Mouse (Mus musculus) embryonic facial prominence, embryonic 12.5 days (tissue): ENCODE results near the gene Zcchc13. TPM values are rescaled to one million over a fixed set of nuclear protein-coding genes. Genes with fewer than 3 reads are reported as not detected.

Source experiments
- ATAC-seq: fragments of 200-750 bp; cut with Nextera tagmentation; 2 replicates; pipeline ENCODE4 v1.8.0; 2017; ENCODE audit not compliant: insufficient number of reproducible peaks, insufficient read depth, low FRiP score, low TSS enrichment
- H3K27ac ChIP-seq: fragments of 300-500 bp; sonication (generic); 2 replicates; pipeline ENCODE4 v1.5.1; 2016; ENCODE audit warnings: mild to moderate bottlenecking
- H3K27me3 ChIP-seq: fragments of 300-500 bp; sonication (generic); 2 replicates; pipeline ENCODE4 v1.6.1; 2016; ENCODE audit warnings: mild to moderate bottlenecking, moderate library complexity
- H3K36me3 ChIP-seq: fragments of 300-500 bp; sonication (generic); 2 replicates; pipeline ENCODE4 v1.6.1; 2016; ENCODE audit warnings: mild to moderate bottlenecking
- H3K4me1 ChIP-seq: fragments of 300-500 bp; sonication (generic); 2 replicates; pipeline ENCODE4 v1.6.1; 2016
- H3K4me2 ChIP-seq: fragments of 300-500 bp; sonication (generic); replicated peaks from 2 replicates; pipeline ENCODE4 v1.6.1; 2016; ENCODE audit warnings: mild to moderate bottlenecking, moderate library complexity
- H3K4me3 ChIP-seq: fragments of 300-500 bp; sonication (generic); 2 replicates; pipeline ENCODE4 v1.5.1; 2016; ENCODE audit warnings: mild to moderate bottlenecking
- H3K9ac ChIP-seq: fragments of 300-500 bp; sonication (generic); 2 replicates; pipeline ENCODE4 v1.6.1; 2016; ENCODE audit warnings: mild to moderate bottlenecking, moderate library complexity
- H3K9me3 ChIP-seq: fragments of 300-500 bp; sonication (generic); 2 replicates; pipeline ENCODE4 v1.6.1; 2016; ENCODE audit warnings: mild to moderate bottlenecking, moderate library complexity
- WGBS: fragments of 180-500 bp; shearing (Covaris S2); methylation state at CpG from one replicate; pipeline ENCODE4 v1.1.7; 2016; 5-methylcytosine and 5-hydroxymethylcytosine counted together
- polyA plus RNA-seq: library from polyadenylated mRNA; unstranded; fragments of >200 nt; fragmentation: Nextera tagmentation; extraction: Ambion mirVana; gene quantifications from 2 replicates; pipeline ENCODE4 v1.2.1, GENCODE M21; 2016

Zcchc13 gene
- polyA plus RNA-seq, 1 experiment from 2014 or later, result not detected

DNA sequence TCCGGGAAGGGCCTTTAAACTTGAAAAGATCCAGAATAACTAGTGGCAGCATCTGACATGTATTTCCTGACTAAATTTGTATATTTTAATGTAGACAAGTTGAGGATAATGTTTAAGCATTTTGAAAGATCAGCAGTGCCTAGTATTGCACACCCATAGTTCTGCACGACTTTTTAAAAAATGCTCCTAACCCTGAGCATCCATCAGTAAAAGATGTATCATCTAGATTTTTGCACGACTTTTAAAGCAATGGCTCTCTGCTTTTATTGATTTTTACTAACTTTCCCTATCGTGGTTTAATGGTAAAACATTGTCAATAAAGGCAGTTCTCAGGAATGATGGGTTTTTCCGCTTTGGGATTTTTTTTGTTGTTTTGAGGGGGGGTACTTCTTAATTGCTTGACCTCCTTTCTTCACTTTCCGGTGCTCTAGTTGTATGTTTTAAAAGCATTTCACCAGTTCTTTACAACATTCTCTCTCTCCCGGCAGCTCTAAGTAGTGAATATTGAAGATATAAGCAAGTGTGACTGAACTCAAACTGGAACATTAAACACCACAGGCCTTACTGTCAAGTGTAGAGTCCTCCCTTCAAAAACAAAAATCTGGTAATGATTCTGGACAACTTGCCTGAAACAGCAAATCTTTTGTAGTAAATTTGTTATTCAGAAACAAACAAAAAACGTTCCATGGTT is 12.8 kb upstream of the Zcchc13 start:
- peak overlapping the region; percentile 38 for H3K4me3 ChIP-seq
- peak overlapping the region; percentile 92 for H3K27ac ChIP-seq
- peak overlapping the region; percentile 49 for H3K9ac ChIP-seq
- no peak for ATAC-seq
- no peaks in the 10 kb centered on the region for H3K27me3 ChIP-seq
- peaks cover 14% of the 10 kb centered on the region; the same call in 1 of the 2 replicates for H3K36me3 ChIP-seq
- no peaks in the 10 kb centered on the region for H3K9me3 ChIP-seq
- WGBS, result 21% methylated on average over 8 of the region's 8 CpGs
- no peaks in the 10 kb centered on the region for H3K4me1 ChIP-seq
- peak overlapping the region; percentile 57 for H3K4me2 ChIP-seq

DNA sequence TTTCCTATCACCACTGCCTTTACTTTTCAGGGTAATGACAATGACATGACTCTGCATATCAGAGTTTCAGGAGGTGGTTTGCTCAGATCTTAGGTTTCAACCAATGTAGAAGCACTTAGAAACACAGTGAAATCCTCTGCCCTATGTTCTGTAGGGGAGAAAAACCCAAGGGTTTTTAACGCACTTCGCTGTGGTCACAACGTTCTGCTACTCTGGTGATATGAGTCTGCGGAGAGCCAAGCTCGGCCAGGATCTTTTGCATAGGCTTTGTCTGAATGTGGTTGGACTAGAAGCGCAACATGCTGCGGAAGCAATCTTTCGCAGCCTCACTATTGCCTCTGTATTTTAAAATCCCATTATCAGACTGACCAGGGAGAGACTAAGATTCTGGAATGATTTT is 8.6 kb upstream of the Zcchc13 start:
- H3K36me3 ChIP-seq, result no peaks in the 10 kb centered on the region
- H3K4me3 ChIP-seq, result peak overlapping the region; percentile 38
- H3K27me3 ChIP-seq, result no peaks in the 10 kb centered on the region
- peak overlapping the region; percentile 67 for H3K9ac ChIP-seq
- H3K9me3 ChIP-seq, result no peaks in the 10 kb centered on the region
- ATAC-seq, result no peak
- 14% methylated on average over 8 of the region's 8 CpGs for WGBS
- H3K27ac ChIP-seq, result peak overlapping the region; percentile 90
- peak overlapping the region; percentile 58 for H3K4me2 ChIP-seq
- H3K4me1 ChIP-seq, result no peaks in the 10 kb centered on the region

DNA sequence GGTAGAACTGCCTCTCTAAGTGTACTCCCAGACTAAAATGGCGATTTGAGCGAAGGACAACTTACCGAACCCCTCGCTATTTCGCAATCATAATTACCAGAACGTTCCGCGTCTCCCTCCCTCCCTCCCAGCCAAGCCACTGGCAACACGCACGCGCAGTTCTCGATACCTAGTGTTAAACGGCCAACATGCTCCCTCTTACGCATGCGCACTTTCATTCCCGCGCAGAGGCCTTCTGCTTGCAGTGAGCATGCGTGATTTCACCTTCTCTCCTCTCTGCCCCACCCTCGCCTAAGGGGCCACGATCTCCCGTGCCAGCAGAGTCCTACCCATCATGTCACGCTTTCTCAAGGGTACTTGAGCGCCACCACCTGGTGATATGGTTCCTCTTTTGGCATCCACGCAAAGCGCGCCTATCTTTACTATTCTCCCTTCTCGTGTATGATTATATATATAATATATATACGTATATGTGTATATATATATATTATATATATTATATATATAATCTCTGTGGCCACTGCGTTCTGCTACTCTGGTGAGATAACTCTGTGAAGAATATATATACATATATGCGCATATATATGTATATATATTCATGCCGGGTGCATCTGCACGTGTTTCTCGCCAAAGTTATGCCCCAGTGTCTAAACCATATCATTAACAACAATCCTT is 8.0 kb upstream of the Zcchc13 start:
- no peaks in the 10 kb centered on the region for H3K9me3 ChIP-seq
- H3K4me3 ChIP-seq, result peak overlapping the region; percentile 49
- peak overlapping the region; percentile 67 for H3K9ac ChIP-seq
- ATAC-seq, result peak; percentile 92
- under 1% methylated on average over 33 of the region's 33 CpGs for WGBS
- peak overlapping the region; percentile 90 for H3K27ac ChIP-seq
- peak overlapping the region; percentile 58 for H3K4me2 ChIP-seq
- no peaks in the 10 kb centered on the region for H3K4me1 ChIP-seq
- H3K36me3 ChIP-seq, result no peaks in the 10 kb centered on the region
- H3K27me3 ChIP-seq, result no peaks in the 10 kb centered on the region

DNA sequence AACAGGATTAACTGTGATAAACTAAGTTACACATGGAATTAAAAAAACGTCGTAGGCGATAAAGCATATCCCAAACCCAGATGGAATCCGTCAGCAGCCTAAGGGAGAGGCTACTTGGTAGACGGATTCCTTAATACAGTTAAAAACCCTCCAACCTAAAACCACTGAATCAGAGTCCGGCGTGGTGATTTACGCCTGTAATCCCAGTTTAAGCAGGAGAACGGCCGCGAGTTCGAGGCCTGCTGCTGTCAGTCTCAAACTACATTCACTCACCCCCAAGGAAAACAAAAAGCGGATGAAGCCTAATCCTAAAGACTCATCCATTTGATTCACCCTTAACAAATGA is 7.5 kb upstream of the Zcchc13 start:
- Histone ChIP-seq H3K9me3 (no peaks in the 10 kb centered on the region), H3K4me3 (peak overlapping the region; percentile 49), H3K4me2 (peak overlapping the region; percentile 58), H3K4me1 (no peaks in the 10 kb centered on the region), H3K27me3 (no peaks in the 10 kb centered on the region), H3K27ac (peak overlapping the region; percentile 30; the same call in 1 of the 2 replicates), H3K9ac (peak overlapping the region; percentile 56; the same call in 1 of the 2 replicates), H3K36me3 (no peaks in the 10 kb centered on the region)
- ATAC-seq, result no peak
- WGBS, result 4% methylated on average over 13 of the region's 13 CpGs

DNA sequence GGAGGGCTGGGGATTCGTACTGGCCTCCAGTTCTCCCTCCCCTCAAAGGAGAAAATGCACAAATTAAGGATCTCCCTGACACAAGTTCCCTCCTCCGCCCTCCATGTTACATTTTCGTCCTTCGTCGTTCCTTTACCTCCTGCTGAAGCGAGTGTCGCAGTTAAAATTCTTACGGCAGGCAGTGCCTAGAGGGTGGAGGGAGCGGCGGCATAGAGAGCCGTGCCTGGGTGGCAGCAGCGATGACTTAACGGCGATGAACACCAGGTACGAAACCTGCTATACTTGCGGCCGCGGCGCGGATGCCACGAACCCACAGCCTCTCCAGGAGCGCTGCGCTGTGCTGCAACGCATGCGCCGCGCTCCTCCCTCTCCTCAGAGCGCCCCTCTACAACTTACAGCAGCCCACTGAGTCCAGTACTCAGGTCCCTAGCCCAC is 7.0 kb upstream of the Zcchc13 start:
- H3K9ac ChIP-seq, result peak overlapping the region; percentile 56
- ATAC-seq, result peak; percentile 30; the same call in 1 of the 2 replicates
- peak overlapping the region; percentile 49 for H3K4me3 ChIP-seq
- no peaks in the 10 kb centered on the region for H3K27me3 ChIP-seq
- H3K27ac ChIP-seq, result peak overlapping the region; percentile 63; the same call in 1 of the 2 replicates
- WGBS, result under 1% methylated on average over 28 of the region's 28 CpGs
- peak overlapping the region; percentile 58 for H3K4me2 ChIP-seq
- H3K9me3 ChIP-seq, result no peaks in the 10 kb centered on the region
- no peaks in the 10 kb centered on the region for H3K4me1 ChIP-seq
- H3K36me3 ChIP-seq, result no peaks in the 10 kb centered on the region

DNA sequence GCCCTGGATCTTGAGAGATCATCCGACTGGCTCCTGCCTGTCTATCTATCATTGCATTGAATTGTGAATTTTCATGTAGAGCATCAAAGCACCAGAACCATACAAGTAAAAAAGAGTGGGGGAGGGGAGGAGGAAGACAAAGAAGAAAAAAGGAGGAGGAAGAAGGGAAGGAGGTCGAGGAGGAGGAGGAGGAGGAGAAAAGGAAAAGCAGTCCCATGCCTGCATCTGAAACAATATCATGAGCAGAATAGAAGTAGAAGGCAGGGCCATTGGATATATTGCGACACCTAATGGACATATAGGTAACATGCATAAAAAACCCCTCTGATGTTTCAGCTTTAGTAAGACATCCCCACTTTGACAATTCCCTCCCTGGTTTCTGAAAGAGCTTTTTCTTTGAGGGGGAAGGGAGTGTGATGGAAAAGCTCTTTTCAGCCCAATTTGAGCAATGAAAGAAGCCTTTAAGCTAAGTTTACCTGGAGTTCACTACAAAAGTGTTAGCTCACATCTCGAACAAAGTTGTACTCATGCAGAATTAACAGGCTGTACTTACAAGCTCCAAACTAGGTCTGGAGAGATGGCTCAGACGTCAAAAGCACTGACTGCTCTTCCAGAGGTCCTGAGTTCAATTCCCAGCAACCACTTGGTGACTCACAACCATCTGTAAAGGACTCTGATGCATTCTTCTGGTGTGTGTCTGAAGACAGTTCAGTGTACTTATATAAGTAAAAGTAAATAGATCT is 5.8 kb upstream of the Zcchc13 start:
- no peak overlapping the region for H3K9ac ChIP-seq

DNA sequence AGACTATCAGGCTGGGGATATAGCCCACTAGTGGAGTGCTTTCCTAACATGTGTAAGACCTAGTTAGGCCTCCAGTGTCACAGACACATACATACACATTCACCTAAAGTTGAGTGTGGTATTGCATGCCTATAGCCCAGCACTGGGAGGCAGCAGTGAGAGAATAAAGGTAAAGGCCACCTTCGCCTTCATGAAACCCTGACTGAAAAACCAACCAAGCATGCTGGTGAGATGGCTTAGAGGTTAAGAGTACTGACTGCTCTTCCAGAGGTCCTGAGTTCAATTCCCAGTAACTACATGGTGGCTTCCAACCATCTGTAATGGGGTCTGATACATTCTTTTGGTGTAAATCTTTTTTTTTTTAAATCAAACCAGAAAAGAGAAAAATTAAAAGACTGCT is 1.5 kb upstream of the Zcchc13 start:
- Histone ChIP-seq H3K27me3 (no peaks in the 10 kb centered on the region), H3K4me1 (no peaks in the 10 kb centered on the region), H3K9ac (no peak overlapping the region), H3K27ac (no peak overlapping the region), H3K9me3 (no peaks in the 10 kb centered on the region), H3K4me2 (no peak overlapping the region), H3K4me3 (no peak overlapping the region), H3K36me3 (no peaks in the 10 kb centered on the region)
- no peak for ATAC-seq
- WGBS, result 55% methylated on average over 1 of the region's 1 CpGs

More for the DNA sequence above, 5.8 kb upstream of the Zcchc13 start:
- H3K9me3 ChIP-seq, result no peaks in the 10 kb centered on the region
- no peaks in the 10 kb centered on the region for H3K4me1 ChIP-seq
- no peak overlapping the region for H3K4me3 ChIP-seq
- H3K4me2 ChIP-seq, result no peak overlapping the region
- no peak overlapping the region for H3K27ac ChIP-seq
- no peaks in the 10 kb centered on the region for H3K36me3 ChIP-seq
- 25% methylated on average over 5 of the region's 5 CpGs for WGBS
- no peak for ATAC-seq
- H3K27me3 ChIP-seq, result no peaks in the 10 kb centered on the region

DNA sequence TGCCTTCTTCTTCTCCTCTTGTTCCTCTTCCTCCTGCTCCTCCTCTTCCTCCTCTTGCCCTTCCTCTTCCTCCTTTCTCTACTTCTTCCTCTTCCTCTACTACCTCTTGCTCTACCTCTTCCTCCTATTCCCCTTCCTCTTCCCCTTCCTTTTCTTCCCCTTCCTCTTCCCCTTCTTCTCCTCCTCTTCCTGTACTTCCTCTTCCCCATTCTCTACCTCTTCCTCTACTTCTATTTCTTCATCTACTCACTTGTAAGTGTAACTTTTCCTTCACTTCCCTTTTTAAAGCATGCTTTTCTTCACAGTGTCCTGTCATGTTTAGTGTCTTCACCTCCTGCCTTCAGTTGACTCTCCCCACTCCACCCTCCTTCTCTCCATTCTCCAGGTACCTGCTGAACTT is 3.5 kb downstream of the Zcchc13 start:
- Histone ChIP-seq H3K27me3 (peaks cover 7% of the 10 kb centered on the region; the same call in 1 of the 2 replicates), H3K9ac (no peak overlapping the region), H3K27ac (no peak overlapping the region), H3K4me3 (no peak overlapping the region), H3K4me2 (no peak overlapping the region), H3K36me3 (no peaks in the 10 kb centered on the region), H3K4me1 (no peaks in the 10 kb centered on the region), H3K9me3 (no peaks in the 10 kb centered on the region)
- no peak for ATAC-seq

DNA sequence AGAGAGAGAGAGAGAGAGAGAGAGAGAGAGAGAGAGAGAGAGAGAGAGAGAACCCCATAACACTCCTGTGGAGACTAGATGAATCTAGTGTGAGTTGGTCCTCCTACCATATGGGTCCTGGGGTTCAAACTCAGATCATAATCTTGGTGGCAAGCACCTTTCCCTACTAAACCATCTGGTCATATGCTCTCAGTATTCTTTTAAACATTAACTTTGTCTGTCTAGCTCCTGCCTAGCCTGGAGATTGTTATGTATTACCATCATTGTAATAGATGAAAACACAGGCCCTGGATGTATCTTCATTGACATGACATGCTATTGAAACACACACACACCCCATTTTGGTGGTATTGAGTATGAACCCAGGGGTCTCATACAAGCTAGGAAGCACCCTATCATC is 5.6 kb downstream of the Zcchc13 start:
- H3K27ac ChIP-seq, result no peak overlapping the region
- no peak for ATAC-seq

DNA sequence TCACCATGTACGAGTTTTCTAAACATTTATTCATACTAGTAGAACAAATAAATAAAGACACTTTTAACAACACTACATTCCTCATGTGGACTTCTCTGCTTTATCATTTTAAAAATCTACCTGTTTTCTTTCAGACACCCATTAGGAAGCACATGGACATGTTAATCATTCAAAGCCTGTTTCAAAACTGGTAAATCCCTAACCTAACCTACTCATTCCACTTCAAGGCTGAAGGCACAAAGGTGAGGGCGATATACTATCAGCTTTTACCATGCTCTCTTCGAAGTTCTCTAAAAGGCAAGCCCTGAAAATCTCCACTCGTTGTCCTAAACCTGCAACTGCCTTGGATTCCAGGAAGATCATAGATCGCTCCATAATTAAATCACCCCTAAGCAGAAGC is 8.2 kb downstream of the Zcchc13 start:
- H3K9me3 ChIP-seq, result no peaks in the 10 kb centered on the region
- no peak overlapping the region for H3K4me2 ChIP-seq
- peaks cover 7% of the 10 kb centered on the region; the same call in 1 of the 2 replicates for H3K27me3 ChIP-seq
- H3K9ac ChIP-seq, result no peak overlapping the region
- 70% methylated on average over 5 of the region's 5 CpGs for WGBS
- no peak overlapping the region for H3K4me3 ChIP-seq
- no peak for ATAC-seq
- no peaks in the 10 kb centered on the region for H3K36me3 ChIP-seq
- H3K27ac ChIP-seq, result no peak overlapping the region
- no peaks in the 10 kb centered on the region for H3K4me1 ChIP-seq

More for the DNA sequence above, 5.6 kb downstream of the Zcchc13 start:
- Histone ChIP-seq H3K4me1 (no peaks in the 10 kb centered on the region), H3K36me3 (no peaks in the 10 kb centered on the region), H3K4me2 (no peak overlapping the region), H3K27me3 (peaks cover 7% of the 10 kb centered on the region; the same call in 1 of the 2 replicates), H3K4me3 (no peak overlapping the region), H3K9ac (no peak overlapping the region), H3K9me3 (no peaks in the 10 kb centered on the region)

DNA sequence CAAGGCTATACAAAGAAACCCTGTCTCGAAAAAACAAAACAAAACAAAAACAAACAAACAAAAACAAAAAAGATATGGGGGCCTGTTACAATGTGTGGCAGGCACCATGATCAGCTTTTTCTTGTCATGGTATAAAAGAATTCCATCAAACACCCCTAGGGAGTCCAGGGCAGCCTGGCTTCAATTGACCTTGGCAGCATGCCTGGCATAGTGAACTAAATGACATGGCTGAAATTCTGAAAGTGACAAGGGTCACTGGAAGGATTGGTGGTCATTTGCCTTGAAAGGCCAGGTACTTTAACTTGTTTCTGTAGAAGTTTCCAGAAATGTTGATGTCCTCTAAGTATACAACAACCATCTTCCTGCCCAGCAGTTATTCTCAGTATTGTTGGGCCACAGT is 13.9 kb downstream of the Zcchc13 start:
- H3K4me2 ChIP-seq, result no peak overlapping the region
- no peak overlapping the region for H3K27ac ChIP-seq
- H3K9me3 ChIP-seq, result no peaks in the 10 kb centered on the region
- no peak for ATAC-seq
- H3K4me1 ChIP-seq, result no peaks in the 10 kb centered on the region
- H3K4me3 ChIP-seq, result no peak overlapping the region
- H3K27me3 ChIP-seq, result no peaks in the 10 kb centered on the region
- no peaks in the 10 kb centered on the region for H3K36me3 ChIP-seq
- H3K9ac ChIP-seq, result no peak overlapping the region
- 58% methylated on average over 1 of the region's 1 CpGs for WGBS
